In genomic region chr10:79664131-79664665, GRCm38 (mm10) we compare ENCODE assay signal across 8 mouse cellular contexts. TPM values are rescaled to one million over a fixed set of nuclear protein-coding genes. Genes with fewer than 3 reads are reported as not detected.
DNase-seq lines count a peak whose midpoint lies in the region; ATAC-seq and TF ChIP-seq lines count a peak whose summit lies in the region.
"Had no signal": no experiment of that assay in that cellular context is flagged by ENCODE, and none has a peak within 500 bp of the region (broad histone marks: within the 10 kb centered on the region; RNA-seq: fewer than 3 reads in every experiment).

TSS of gene Madcam1 (plus strand) at chr10:79664559.

- no peak within 1 kb of the TSS for H3K4me3 ChIP-seq in layer of hippocampus, adult 2 months
- H3K4me3 ChIP-seq: heart, embryonic 15.5 days had no signal

- DNase-seq in CD4-positive helper T cell, adult 2 months (ENCODE audit: low read depth, low spot score) = peak; percentile 73
- peak; percentile 78 for DNase-seq in MN1 (ENCODE audit: low spot score)
- peak; percentile 67 for DNase-seq in cerebellum, adult 9-11 months
- peak in 1 of 2 experiments; percentile 74 for DNase-seq in layer of hippocampus, adult 2 months (ENCODE audit: low spot score in 2 of 2)
- DNase-seq in spleen, adult 18-20 months = peak; percentile 39 to 75

- peak; percentile 95 for TF ChIP-seq CTCF in layer of hippocampus, adult 2 months (conservative IDR thresholded peaks at IDR 0.05)

- ATAC-seq in granulocyte monocyte progenitor cell, adult 5-6 weeks (replicated peaks; ENCODE audit: poor library complexity, severe bottlenecking) = peak; percentile 55
- ATAC-seq in megakaryocyte progenitor cell, adult 5-6 weeks (replicated peaks; ENCODE audit: poor library complexity) = peak; percentile 70

- H3K27ac ChIP-seq in layer of hippocampus, adult 2 months = no peak within 1 kb of the TSS
- H3K27ac ChIP-seq: heart, embryonic 15.5 days had no signal

RNA-seq across cellular contexts. Expression of gene Madcam1, which starts in this region (rescaled TPM):
- total RNA-seq in granulocyte monocyte progenitor cell, adult 5-6 weeks (2014; fragmentation: Nextera tagmentation) = not detected in 2 replicates
- total RNA-seq in granulocyte monocyte progenitor cell, adult 5-6 weeks (2017) = not detected in 2 replicates
- not detected for total RNA-seq in layer of hippocampus, adult 2 months (2021)
- total RNA-seq in megakaryocyte progenitor cell, adult 5-6 weeks (2015) = not detected in 2 replicates
- not detected in 2 replicates for total RNA-seq in megakaryocyte progenitor cell, adult 5-6 weeks (2017)

Comparison
In these comparisons a context has a peak if more than half of its experiments do, and no peak if none do; other contexts are left out.
1. Peak in ATAC-seq in granulocyte monocyte progenitor cell, adult 5-6 weeks; RNA of the gene not detected or under 1 TPM.
2. Peak in ATAC-seq in megakaryocyte progenitor cell, adult 5-6 weeks; RNA of the gene not detected or under 1 TPM.